Mouse (Mus musculus): ENCODE data around the gene Gm42906.

- TF ChIP-seq POLR2A (IDR thresholded peaks at IDR 0.05; ENCODE audit: borderline replicate concordance, extremely low read depth, insufficient read depth, insufficient read length, poor library complexity, severe bottlenecking) (no peak), CTCF (IDR thresholded peaks at IDR 0.05; ENCODE audit: borderline replicate concordance, extremely low read depth, insufficient read depth, insufficient read length) (no peak)
These were observed 257.7 kb downstream of the Gm42906 start for GRCm38 (mm10) chr5:151170168-151170750.

All from brain, embryonic 14.5 days (tissue).